Mouse (Mus musculus): ENCODE measurements around the gene Gng7. TPM values are rescaled to one million over a fixed set of nuclear protein-coding genes. Genes with fewer than 3 reads are reported as not detected.
"Not testable (repeated sequence)": the region's sequence is repeated elsewhere in the genome, so short reads cannot be mapped to it uniquely, and the experiment has no call there.

The Gng7 gene
- polyA plus RNA-seq, 1 experiment = 0.63 TPM

GRCm38 (mm10) chr10:80990406-80990805 lies 24.3 kb downstream of the Gng7 start:
- no peak overlapping the region for H3K27ac ChIP-seq (ENCODE audit: control insufficient read depth, insufficient read depth, low read length)

DNA sequence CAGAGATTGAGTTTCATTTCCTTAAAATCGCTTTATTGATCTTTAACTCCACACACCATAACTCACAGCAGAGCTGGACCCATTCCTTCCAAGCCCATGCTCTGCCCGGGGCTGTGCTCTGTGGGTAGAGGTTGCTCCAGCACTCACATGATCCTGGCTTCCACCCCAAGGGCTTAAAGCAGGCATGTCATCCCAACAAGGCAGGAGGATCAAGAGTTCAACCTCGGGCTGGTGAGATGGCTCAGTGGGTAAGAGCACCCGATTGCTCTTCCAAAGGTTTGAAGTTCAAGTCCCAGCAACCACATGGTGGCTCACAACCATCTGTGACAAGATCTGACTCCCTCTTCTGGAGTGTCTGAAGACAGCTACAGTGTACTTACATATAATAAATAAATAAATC lies 24.9 kb downstream of the Gng7 start:
- H3K27me3 ChIP-seq (ENCODE audit: control insufficient read depth, insufficient read depth, low read length); DNase-seq; H3K36me3 ChIP-seq (ENCODE audit: control insufficient read depth, insufficient read depth, low read length); H3K4me3 ChIP-seq (ENCODE audit: control insufficient read depth, insufficient read depth, low read length); H3K27ac ChIP-seq (ENCODE audit: control insufficient read depth, insufficient read depth, low read length): not testable (repeated sequence)
- 23% methylated on average over 4 of the region's 4 CpGs for WGBS
- peaks cover 36% of the 10 kb centered on the region for H3K4me1 ChIP-seq (replicated peaks; ENCODE audit: control insufficient read depth, insufficient read depth, low read length)

More at GRCm38 (mm10) chr10:80990406-80990805, 24.3 kb downstream of the Gng7 start:
- Histone ChIP-seq H3K4me1 (replicated peaks; ENCODE audit: control insufficient read depth, insufficient read depth, low read length) (peaks cover 34% of the 10 kb centered on the region), H3K36me3 (ENCODE audit: control insufficient read depth, insufficient read depth, low read length) (no peaks in the 10 kb centered on the region), H3K27me3 (ENCODE audit: control insufficient read depth, insufficient read depth, low read length) (no peaks in the 10 kb centered on the region), H3K4me3 (ENCODE audit: control insufficient read depth, insufficient read depth, low read length) (no peak overlapping the region)
- TF ChIP-seq CTCF (IDR thresholded peaks at IDR 0.05; ENCODE audit: borderline replicate concordance, control insufficient read depth, extremely low read depth, insufficient read depth, low read length, poor library complexity) = no peak
- TF ChIP-seq POLR2A (IDR thresholded peaks at IDR 0.05; ENCODE audit: control insufficient read depth, extremely low read depth, insufficient read depth, low read length, poor library complexity) = no peak
- peak; percentile 47 for DNase-seq
- WGBS = 11% methylated on average over 7 of the region's 7 CpGs

DNA sequence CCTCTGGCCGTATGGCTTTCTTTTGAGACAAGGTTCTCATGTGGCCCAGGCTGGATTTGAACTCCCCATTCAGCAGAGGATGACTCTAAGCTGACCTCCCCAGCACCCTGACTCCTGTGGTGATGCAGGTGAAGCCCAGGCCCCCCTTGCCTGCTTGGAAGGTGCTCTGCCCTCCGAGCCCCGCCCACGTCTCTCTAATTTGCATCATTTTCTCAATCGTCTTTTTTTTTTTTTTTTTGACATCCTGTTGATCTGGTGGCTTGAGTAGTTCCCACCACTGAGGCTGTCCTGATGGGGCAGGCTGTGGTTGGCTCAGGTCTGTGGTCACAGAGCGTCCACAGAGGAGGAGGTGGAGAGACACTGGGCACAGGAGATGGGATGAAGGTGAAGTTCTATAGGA lies 25.3 kb downstream of the Gng7 start:
- DNase-seq = no peak
- TF ChIP-seq POLR2A (IDR thresholded peaks at IDR 0.05; ENCODE audit: control insufficient read depth, extremely low read depth, insufficient read depth, low read length, poor library complexity) (no peak), CTCF (IDR thresholded peaks at IDR 0.05; ENCODE audit: borderline replicate concordance, control insufficient read depth, extremely low read depth, insufficient read depth, low read length, poor library complexity) (no peak)
- Histone ChIP-seq H3K27ac (ENCODE audit: control insufficient read depth, insufficient read depth, low read length) (no peak overlapping the region), H3K36me3 (ENCODE audit: control insufficient read depth, insufficient read depth, low read length) (no peaks in the 10 kb centered on the region), H3K27me3 (ENCODE audit: control insufficient read depth, insufficient read depth, low read length) (no peaks in the 10 kb centered on the region), H3K4me3 (ENCODE audit: control insufficient read depth, insufficient read depth, low read length) (no peak overlapping the region), H3K4me1 (replicated peaks; ENCODE audit: control insufficient read depth, insufficient read depth, low read length) (peaks cover 36% of the 10 kb centered on the region)
- 20% methylated on average over 6 of the region's 6 CpGs for WGBS

DNA sequence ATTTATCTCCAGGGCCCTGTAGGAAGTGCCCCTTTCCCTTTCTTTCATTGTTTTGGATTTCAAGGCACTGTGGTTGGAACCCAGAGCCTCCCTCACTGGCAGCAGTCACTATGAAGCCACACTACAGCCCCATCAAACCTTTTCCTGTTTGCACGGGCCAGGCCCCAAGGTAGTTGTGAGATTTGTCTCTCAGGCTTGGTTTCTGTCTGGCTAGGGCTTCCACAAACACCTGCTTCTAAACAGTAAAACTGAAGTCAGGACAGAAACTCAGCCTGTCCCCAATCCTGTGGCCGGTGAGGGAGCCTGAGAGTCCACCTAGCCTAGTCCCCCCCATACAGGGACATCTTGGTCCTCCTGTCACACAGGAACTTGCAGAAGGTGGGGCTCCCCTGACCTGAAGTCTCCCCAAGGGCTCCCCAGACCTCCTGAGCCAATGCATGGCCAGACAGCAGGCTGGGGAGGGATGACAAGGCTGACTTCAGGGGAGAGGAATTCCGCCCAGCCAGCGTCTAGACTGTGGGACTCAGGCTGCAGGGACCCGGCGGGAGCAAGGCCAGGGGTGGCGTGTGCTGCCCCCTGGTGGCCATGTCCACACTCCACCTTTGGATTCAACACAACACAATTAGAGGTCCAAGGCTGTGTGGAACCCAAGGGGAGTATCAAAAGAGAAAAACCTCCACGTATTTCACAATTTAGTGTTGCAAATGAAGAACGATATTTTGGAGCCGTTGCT lies 26.9 kb downstream of the Gng7 start:
- Histone ChIP-seq H3K27me3 (ENCODE audit: control insufficient read depth, insufficient read depth, low read length) (no peaks in the 10 kb centered on the region), H3K4me3 (ENCODE audit: control insufficient read depth, insufficient read depth, low read length) (no peak overlapping the region), H3K4me1 (replicated peaks; ENCODE audit: control insufficient read depth, insufficient read depth, low read length) (peaks cover 36% of the 10 kb centered on the region), H3K36me3 (ENCODE audit: control insufficient read depth, insufficient read depth, low read length) (no peaks in the 10 kb centered on the region), H3K27ac (ENCODE audit: control insufficient read depth, insufficient read depth, low read length) (no peak overlapping the region)
- peak; percentile 70 for DNase-seq
- 12% methylated on average over 10 of the region's 10 CpGs for WGBS
- TF ChIP-seq CTCF (IDR thresholded peaks at IDR 0.05; ENCODE audit: borderline replicate concordance, control insufficient read depth, extremely low read depth, insufficient read depth, low read length, poor library complexity) = peak; percentile 93
- TF ChIP-seq POLR2A (IDR thresholded peaks at IDR 0.05; ENCODE audit: control insufficient read depth, extremely low read depth, insufficient read depth, low read length, poor library complexity) = no peak

DNA sequence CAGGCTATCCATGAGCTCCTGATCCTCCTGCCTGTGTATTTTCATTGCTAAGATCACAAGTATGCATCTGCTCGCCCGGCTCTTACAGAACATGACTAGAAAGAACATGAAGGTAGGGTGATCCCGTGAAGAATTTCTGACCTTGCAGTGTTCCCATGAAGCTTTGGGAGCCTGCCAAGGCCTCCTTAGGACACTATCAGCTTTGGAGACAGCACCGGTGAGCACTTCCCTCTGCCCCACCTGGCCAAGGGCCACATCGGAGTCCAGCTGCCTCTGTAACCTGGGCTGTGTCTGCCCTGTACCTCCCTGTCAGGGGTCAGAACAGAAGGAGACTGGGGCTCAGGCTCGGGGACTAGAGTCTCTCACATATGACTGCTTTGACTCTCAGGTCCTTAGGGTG lies 28.0 kb downstream of the Gng7 start:
- H3K27ac ChIP-seq (ENCODE audit: control insufficient read depth, insufficient read depth, low read length) = no peak overlapping the region

GRCm38 (mm10) chr10:80985970-80986701 lies 28.6 kb downstream of the Gng7 start:
- TF ChIP-seq POLR2A (IDR thresholded peaks at IDR 0.05; ENCODE audit: control insufficient read depth, extremely low read depth, insufficient read depth, low read length, poor library complexity) (no peak), CTCF (IDR thresholded peaks at IDR 0.05; ENCODE audit: borderline replicate concordance, control insufficient read depth, extremely low read depth, insufficient read depth, low read length, poor library complexity) (no peak)
- Histone ChIP-seq H3K4me1 (replicated peaks; ENCODE audit: control insufficient read depth, insufficient read depth, low read length) (peaks cover 39% of the 10 kb centered on the region), H3K27ac (ENCODE audit: control insufficient read depth, insufficient read depth, low read length) (no peak overlapping the region), H3K4me3 (ENCODE audit: control insufficient read depth, insufficient read depth, low read length) (peak overlapping the region; percentile 88), H3K36me3 (ENCODE audit: control insufficient read depth, insufficient read depth, low read length) (no peaks in the 10 kb centered on the region), H3K27me3 (ENCODE audit: control insufficient read depth, insufficient read depth, low read length) (no peaks in the 10 kb centered on the region)
- no peak for DNase-seq
- 30% methylated on average over 13 of the region's 13 CpGs for WGBS

More for the DNA sequence above, 28.0 kb downstream of the Gng7 start:
- 89% methylated on average over 6 of the region's 6 CpGs for WGBS
- no peaks in the 10 kb centered on the region for H3K27me3 ChIP-seq (ENCODE audit: control insufficient read depth, insufficient read depth, low read length)
- no peak for DNase-seq
- TF ChIP-seq CTCF (IDR thresholded peaks at IDR 0.05; ENCODE audit: borderline replicate concordance, control insufficient read depth, extremely low read depth, insufficient read depth, low read length, poor library complexity) = no peak
- no peak for TF ChIP-seq POLR2A (IDR thresholded peaks at IDR 0.05; ENCODE audit: control insufficient read depth, extremely low read depth, insufficient read depth, low read length, poor library complexity)
- H3K36me3 ChIP-seq (ENCODE audit: control insufficient read depth, insufficient read depth, low read length) = no peaks in the 10 kb centered on the region
- H3K4me1 ChIP-seq (replicated peaks; ENCODE audit: control insufficient read depth, insufficient read depth, low read length) = peaks cover 36% of the 10 kb centered on the region
- H3K4me3 ChIP-seq (ENCODE audit: control insufficient read depth, insufficient read depth, low read length) = no peak overlapping the region
